Mouse (Mus musculus) CH12.LX (cell line): ENCODE results near the gene Apbb1. TPM values are rescaled to one million over a fixed set of nuclear protein-coding genes. Genes with fewer than 3 reads are reported as not detected.

Experiments
- DNase-seq: peaks from one replicate; pipeline ENCODE4 v3.0.0-alpha.2; 2013; ENCODE audit errors: extremely low read depth
- H3K27ac ChIP-seq: 2 replicates; pipeline ENCODE4 v1.5.1; 2012; ENCODE audit warnings: low read depth, mild to moderate bottlenecking, control low read depth, moderate library complexity; ENCODE audit not compliant: insufficient read depth
- H3K27me3 ChIP-seq: replicated peaks from 2 replicates; pipeline ENCODE3; 2012; ENCODE audit warnings: inconsistent platforms
- H3K36me3 ChIP-seq, 2 experiments: replicated peaks in 1 of 2; 2 replicates each; pipeline versions ENCODE3 to v1.6.1; 2012; ENCODE audit warnings: inconsistent platforms in 1 of 2, low read length in 1 of 2, mild to moderate bottlenecking in 1 of 2, mixed read lengths in 1 of 2, moderate library complexity in 1 of 2; ENCODE audit not compliant: control insufficient read depth in 1 of 2, insufficient read depth in 1 of 2
- H3K4me1 ChIP-seq, 2 experiments: 2 replicates each; pipeline ENCODE4 v1.6.1; 2012; ENCODE audit warnings: inconsistent platforms in 1 of 2, moderate library complexity in 1 of 2; ENCODE audit not compliant: insufficient read depth in 2 of 2, control insufficient read depth in 1 of 2
- H3K4me2 ChIP-seq: 2 replicates; pipeline ENCODE4 v1.6.1; 2012; ENCODE audit warnings: low read depth, mild to moderate bottlenecking, control low read depth; ENCODE audit not compliant: poor library complexity, insufficient read depth, severe bottlenecking
- H3K4me3 ChIP-seq, 3 experiments: fragments of 150-350 bp in 1 of 3; sonication (generic) in 1 of 3; replicated peaks in 1 of 3; 2 replicates each; pipeline versions ENCODE3 to v1.5.1; 2011 to 2012; ENCODE audit warnings: low read depth in 2 of 3, low read length in 2 of 3, mild to moderate bottlenecking in 2 of 3, moderate library complexity in 2 of 3, control low read depth in 1 of 3, improper control_type of control experiment in 1 of 3, inconsistent platforms in 1 of 3, mixed read lengths in 1 of 3; ENCODE audit not compliant: poor library complexity in 1 of 3
- H3K79me2 ChIP-seq: replicated peaks from 2 replicates; pipeline ENCODE4 v1.6.1; 2012; ENCODE audit warnings: mild to moderate bottlenecking, moderate library complexity; ENCODE audit not compliant: control insufficient read depth, poor library complexity, insufficient read depth, severe bottlenecking; ENCODE audit errors: extremely low read depth
- H3K9ac ChIP-seq: 2 replicates; pipeline ENCODE4 v1.6.1; 2012; ENCODE audit warnings: low read depth, mild to moderate bottlenecking, control low read depth, moderate library complexity; ENCODE audit not compliant: insufficient read depth
- H3K9me3 ChIP-seq: replicated peaks from 2 replicates; pipeline ENCODE3; 2012; ENCODE audit warnings: low read length, inconsistent platforms, mixed read lengths
- CHD1 ChIP-seq: IDR thresholded peaks from 2 replicates; pipeline ENCODE4 v1.6.1; 2012; ENCODE audit warnings: low read depth, low read length, improper control_type of control experiment, inconsistent platforms
- CHD2 ChIP-seq: IDR thresholded peaks from 2 replicates; pipeline ENCODE4 v1.6.1; 2011; ENCODE audit warnings: low read length, improper control_type of control experiment
- ELF1 ChIP-seq: IDR thresholded peaks from 2 replicates; pipeline ENCODE4 v1.6.1; 2014; ENCODE audit warnings: low read depth, mild to moderate bottlenecking, inconsistent platforms, low read length, improper control_type of control experiment
- ETS1 ChIP-seq: conservative IDR thresholded peaks from 2 replicates; pipeline ENCODE4 v1.6.1; 2012; ENCODE audit warnings: low read depth, mild to moderate bottlenecking, inconsistent platforms, low read length, improper control_type of control experiment, moderate library complexity
- HCFC1 ChIP-seq: IDR thresholded peaks from 2 replicates; pipeline ENCODE4 v1.6.1; 2012; ENCODE audit warnings: low read depth, mild to moderate bottlenecking, inconsistent platforms, low read length, improper control_type of control experiment
- IRF4 ChIP-seq: IDR thresholded peaks from 2 replicates; pipeline ENCODE4 v1.6.1; 2014; ENCODE audit warnings: low read depth, mild to moderate bottlenecking, inconsistent platforms, low read length, improper control_type of control experiment
- MAX ChIP-seq: IDR thresholded peaks from 2 replicates; pipeline ENCODE4 v1.6.1; 2011; ENCODE audit warnings: low read length, improper control_type of control experiment
- MEF2A ChIP-seq: IDR thresholded peaks from 2 replicates; pipeline ENCODE4 v1.6.1; 2014; ENCODE audit warnings: low read depth, mild to moderate bottlenecking, inconsistent platforms, low read length, improper control_type of control experiment, borderline replicate concordance
- NELFE ChIP-seq: IDR thresholded peaks from 2 replicates; pipeline ENCODE4 v1.6.1; 2011; ENCODE audit warnings: low read depth, low read length, improper control_type of control experiment
- POLR2A ChIP-seq: IDR thresholded peaks from 2 replicates; pipeline ENCODE4 v1.6.1; 2011; ENCODE audit warnings: low read depth, mild to moderate bottlenecking, improper control_type of control experiment, low read length
- RCOR1 ChIP-seq: conservative IDR thresholded peaks from 2 replicates; pipeline ENCODE4 v1.6.1; 2012; ENCODE audit warnings: low read depth, mild to moderate bottlenecking, inconsistent platforms, low read length, improper control_type of control experiment
- SIN3A ChIP-seq: IDR thresholded peaks from 2 replicates; pipeline ENCODE4 v1.6.1; 2012; ENCODE audit warnings: low read length, improper control_type of control experiment, inconsistent platforms
- TBP ChIP-seq: conservative IDR thresholded peaks from 2 replicates; pipeline ENCODE4 v1.6.1; 2011; ENCODE audit warnings: low read depth, low read length, improper control_type of control experiment
- TCF12 ChIP-seq: IDR thresholded peaks from 2 replicates; pipeline ENCODE4 v1.6.1; 2014; ENCODE audit warnings: low read depth, mild to moderate bottlenecking, inconsistent platforms, low read length, improper control_type of control experiment
- ZC3H11A ChIP-seq: IDR thresholded peaks from 2 replicates; pipeline ENCODE4 v1.6.1; 2012; ENCODE audit warnings: low read depth, mild to moderate bottlenecking, inconsistent platforms, low read length, improper control_type of control experiment
- ZMIZ1 ChIP-seq: IDR thresholded peaks from 2 replicates; pipeline ENCODE4 v1.6.1; 2012; ENCODE audit warnings: low read depth, mild to moderate bottlenecking, inconsistent platforms, low read length, improper control_type of control experiment
- ZNF384 ChIP-seq: IDR thresholded peaks from 2 replicates; pipeline ENCODE4 v1.6.1; 2012; ENCODE audit warnings: low read depth, low read length, improper control_type of control experiment, inconsistent platforms
- dilution Hi-C: fragments of 300-500 bp; cut with MboI; formaldehyde crosslinking; loops from 2 replicates; pipeline ENCODE4 v1.14.3; 2020; ENCODE audit warnings: low sequenced_read_pairs; ENCODE audit not compliant: extremely low pct_unique_long_range_greater_than_20kb, extremely low pct_ligation_motif_present
- in situ Hi-C: fragments of 300-500 bp; cut with MboI; formaldehyde crosslinking; loops from 3 replicates; pipeline ENCODE4 v1.14.3; 2019; ENCODE audit warnings: low sequenced_read_pairs, low pct_ligation_motif_present, low pct_unique_long_range_greater_than_20kb, mixed read lengths
- polyA plus RNA-seq: library from polyadenylated mRNA; unstranded; fragments of >175 nt; gene quantifications from 2 replicates; pipeline ENCODE4 v1.2.1, GENCODE M21; 2012; ENCODE audit warnings: low read depth; ENCODE audit not compliant: insufficient read length
- total RNA-seq, 2 experiments: library from RNA; depleted of rRNA; stranded (reverse); fragments of 300-350 nt in 1 of 2; fragments of >200 nt in 1 of 2; gene quantifications; 2 replicates each; pipeline ENCODE4 v1.2.3; 2012 to 2014

The Apbb1 gene
- total and polyA plus RNA-seq, 3 experiments: 1.2 to 3.2 (median 2.1) TPM

DNA sequence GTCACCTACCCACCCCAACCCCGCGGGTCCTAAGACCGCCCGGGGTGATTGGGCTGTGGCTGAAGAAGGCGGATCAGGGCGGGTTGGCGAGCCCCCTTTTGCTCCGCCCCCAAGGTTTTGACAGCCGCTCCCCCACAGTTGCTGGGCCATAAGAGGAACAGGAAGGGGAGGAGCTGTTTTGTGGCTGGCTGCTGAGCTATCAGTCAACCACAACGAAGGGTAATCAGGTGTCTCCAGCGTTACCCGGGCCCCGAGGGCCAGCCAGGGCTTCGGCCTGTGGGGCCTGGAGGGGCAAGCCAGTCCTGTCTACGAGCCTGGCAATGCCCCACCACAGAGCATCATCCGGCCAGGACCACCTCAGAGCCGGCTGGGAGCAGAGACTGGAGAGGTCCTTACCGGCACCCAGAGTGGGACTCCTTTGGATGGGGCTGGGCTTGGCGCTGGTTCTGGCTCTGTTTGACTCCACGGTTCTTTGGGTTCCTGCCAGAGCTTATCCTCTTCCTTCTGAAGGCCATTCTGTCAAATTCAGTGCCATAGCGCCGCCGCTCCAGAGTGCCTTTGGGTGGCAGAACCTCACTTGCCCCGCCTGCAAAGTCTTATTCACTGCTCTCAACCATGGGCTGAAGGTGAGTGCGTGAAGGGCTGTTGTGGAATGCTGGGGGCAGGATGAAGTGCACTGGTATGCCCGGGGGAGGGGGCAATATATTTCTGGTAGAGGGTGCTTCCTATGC lies 27.1 kb downstream of the Apbb1 start, which contains the start of gene Smpd1:
Gene Smpd1, plus strand, starts transcription at position 149 of the 731 bp plus-strand sequence.
- in situ Hi-C loops (no loop called here), dilution Hi-C loops (no loop called here)
- H3K4me3 ChIP-seq: peak within 1 kb of the TSS; percentile 76 to 80 (median 80)
- no peak within 1 kb of the TSS for H3K27ac ChIP-seq
- peak; percentile 93 for DNase-seq
- no peaks in the 10 kb centered on the region for H3K9me3 ChIP-seq
- peak within 1 kb of the TSS; percentile 85 for H3K9ac ChIP-seq
- TF ChIP-seq ETS1: no peak
- TF ChIP-seq TBP: peak; percentile 62; the same call in 1 of the 2 replicates
- TF ChIP-seq SIN3A: peak; percentile 54
- 0 out of 2 replicates have a peak, but pooled peaks have one; percentile 12 for TF ChIP-seq IRF4
- peak; percentile 79 for TF ChIP-seq ELF1
- peak; percentile 68 for TF ChIP-seq HCFC1
- peak; percentile 71 for TF ChIP-seq NELFE
- TF ChIP-seq POLR2A: peak; percentile 75
- peak; percentile 78 for TF ChIP-seq TCF12
- TF ChIP-seq MEF2A: peak; percentile 22; the same call in 1 of the 2 replicates
- TF ChIP-seq CHD2: peak; percentile 72
- no peak for TF ChIP-seq ZC3H11A
- peak; percentile 21; the same call in 1 of the 2 replicates for TF ChIP-seq MAX
- no peak for TF ChIP-seq CHD1
- TF ChIP-seq ZMIZ1: peak; percentile 65
- H3K4me2 ChIP-seq: peak within 1 kb of the TSS; percentile 72
- H3K79me2 ChIP-seq: no peaks in the 10 kb centered on the region
- peaks cover 11 to 32% of the 10 kb centered on the region in 2 experiments for H3K36me3 ChIP-seq
- no peaks in the 10 kb centered on the region for H3K27me3 ChIP-seq
- H3K4me1 ChIP-seq: peaks cover 9 to 21% of the 10 kb centered on the region in 2 experiments

DNA sequence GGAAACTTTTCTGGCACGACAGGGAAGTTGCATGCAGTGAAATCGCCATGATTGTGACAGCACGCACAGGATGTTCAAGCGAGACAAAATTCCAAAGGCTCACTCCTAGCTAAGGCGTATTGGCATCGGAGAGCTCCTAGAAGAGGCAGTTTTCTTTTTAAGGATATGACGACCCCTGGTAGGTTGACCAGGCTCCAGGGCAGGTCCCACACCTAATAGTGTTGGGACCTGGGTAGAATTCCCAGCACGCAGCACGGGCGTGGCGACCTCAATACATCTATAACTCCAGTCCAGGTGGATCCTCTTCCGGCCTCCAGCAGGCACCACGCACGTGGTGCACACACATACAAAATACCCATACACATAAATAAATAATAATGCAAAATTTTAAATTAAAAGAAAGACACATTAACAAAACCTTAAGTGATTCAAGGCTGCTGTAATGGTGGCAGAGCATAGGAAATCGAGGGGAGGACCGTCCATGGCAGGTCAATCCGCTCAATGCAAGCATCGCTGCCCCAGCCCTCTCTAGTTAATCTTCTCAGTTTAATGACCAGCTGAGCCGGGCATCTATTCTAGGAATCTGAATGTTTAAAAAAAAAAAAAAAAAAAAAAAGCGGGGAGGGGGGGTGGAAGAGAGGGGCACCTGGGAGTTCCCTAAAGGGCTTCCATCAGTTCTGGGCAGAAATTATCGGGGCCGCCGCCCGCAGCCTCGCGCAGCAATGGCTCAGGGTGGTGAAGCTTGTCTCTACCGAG lies 27.8 kb downstream of the Apbb1 start:
- Histone ChIP-seq H3K4me3 (peak overlapping the region; percentile 41 to 80 (median 76)), H3K27ac (no peak overlapping the region), H3K36me3 (peaks cover 11 to 27% of the 10 kb centered on the region in 2 experiments), H3K27me3 (no peaks in the 10 kb centered on the region), H3K9me3 (no peaks in the 10 kb centered on the region), H3K4me1 (peaks cover 9 to 21% of the 10 kb centered on the region in 2 experiments), H3K9ac (peak overlapping the region; percentile 4; the same call in 1 of the 2 replicates), H3K4me2 (peak overlapping the region; percentile 27; the same call in 1 of the 2 replicates), H3K79me2 (no peaks in the 10 kb centered on the region)
- dilution Hi-C loops (no loop called here), in situ Hi-C loops (no loop called here)
- peak; percentile 91 for TF ChIP-seq ZNF384
- TF ChIP-seq ZC3H11A: no peak
- no peak for TF ChIP-seq RCOR1
- no peak for DNase-seq
